Mouse (Mus musculus): ENCODE data around the gene Camsap3.

- peak; percentile 79; the same call in 1 of the 2 replicates for TF ChIP-seq ZNF384 (IDR thresholded peaks at IDR 0.05; ENCODE audit: low read depth, low read length)
- TF ChIP-seq HCFC1 (IDR thresholded peaks at IDR 0.05; ENCODE audit: borderline replicate concordance, insufficient read depth, low read length) = no peak
These were observed 12.5 kb upstream of the Camsap3 start for GRCm38 (mm10) chr8:3574546-3574945.
